Mouse (Mus musculus) ES-Bruce4 (cell line): ENCODE results near the gene Spi1.

Experiments used
- CTCF ChIP-seq: IDR thresholded peaks from one replicate; pipeline ENCODE4 v1.8.1; 2011; ENCODE audit warnings: low read depth, low read length
- EP300 ChIP-seq: IDR thresholded peaks from 2 replicates; pipeline ENCODE4 v1.6.1; 2011; ENCODE audit warnings: low read depth, low read length; ENCODE audit not compliant: insufficient read depth
- POLR2A ChIP-seq: IDR thresholded peaks from one replicate; pipeline ENCODE4 v1.8.1; 2011; ENCODE audit warnings: low read length; ENCODE audit not compliant: insufficient read depth

- TF ChIP-seq POLR2A (no peak), CTCF (no peak), EP300 (no peak)
These were observed 11.1 kb upstream of the Spi1 start for GRCm38 (mm10) chr2:91071059-91071458.
